Mouse (Mus musculus) liver, postnatal 0 days (tissue): ENCODE measurements around the gene Dlg2. TPM values are rescaled to one million over a fixed set of nuclear protein-coding genes. Genes with fewer than 3 reads are reported as not detected.

Experiments used
- ATAC-seq: fragments of 200-750 bp; cut with Nextera tagmentation; 2 replicates; pipeline ENCODE4 v1.8.0; 2017; ENCODE audit warnings: mild to moderate bottlenecking, moderate library complexity
- DNase-seq: peaks from one replicate; pipeline ENCODE4 v3.0.0-alpha.2; 2016
- H3K27ac ChIP-seq: fragments of 300-500 bp; sonication (generic); 2 replicates; pipeline ENCODE4 v1.5.1; 2014; ENCODE audit warnings: antibody characterized with exemption, moderate library complexity, mild to moderate bottlenecking, low read depth
- H3K27me3 ChIP-seq: fragments of 300-500 bp; sonication (generic); 2 replicates; pipeline ENCODE4 v1.6.1; 2014; ENCODE audit warnings: low read length, control low read depth, mixed read lengths; ENCODE audit not compliant: insufficient read depth
- H3K36me3 ChIP-seq: fragments of 300-500 bp; sonication (generic); replicated peaks from 2 replicates; pipeline ENCODE4 v1.6.1; 2014; ENCODE audit warnings: mild to moderate bottlenecking, control low read depth, low read length, moderate library complexity, mixed read lengths; ENCODE audit not compliant: insufficient read depth
- H3K4me1 ChIP-seq: fragments of 300-500 bp; sonication (generic); 2 replicates; pipeline ENCODE4 v1.6.1; 2014; ENCODE audit warnings: antibody characterized with exemption, mild to moderate bottlenecking, control low read depth; ENCODE audit not compliant: insufficient read depth
- H3K4me2 ChIP-seq: fragments of 300-500 bp; sonication (generic); 2 replicates; pipeline ENCODE4 v1.6.1; 2014; ENCODE audit warnings: low read depth, mild to moderate bottlenecking, low read length, moderate library complexity, mixed read lengths
- H3K4me3 ChIP-seq: fragments of 300-500 bp; sonication (generic); 2 replicates; pipeline ENCODE4 v1.5.1; 2014; ENCODE audit warnings: low read depth, low read length
- H3K9ac ChIP-seq: fragments of 300-500 bp; sonication (generic); replicated peaks from 2 replicates; pipeline ENCODE4 v1.6.1; 2014; ENCODE audit warnings: mild to moderate bottlenecking, moderate library complexity
- H3K9me3 ChIP-seq: fragments of 300-500 bp; sonication (generic); 2 replicates; pipeline ENCODE4 v1.6.1; 2016; ENCODE audit warnings: mild to moderate bottlenecking, control low read depth, low read length, mixed read lengths
- CTCF ChIP-seq: sonication (generic); IDR thresholded peaks from 2 replicates; pipeline ENCODE4 v1.5.1; 2016; ENCODE audit warnings: antibody characterized with exemption, low read depth
- EP300 ChIP-seq: IDR thresholded peaks from 2 replicates; pipeline ENCODE4 v1.6.1; 2016; ENCODE audit warnings: antibody characterized with exemption, low read depth, mild to moderate bottlenecking
- WGBS: fragments of 180-500 bp; shearing (Covaris S2); extraction: QIAGEN DNeasy Blood & Tissue Kit; methylation state at CpG from one replicate; pipeline ENCODE4 v1.1.7; 2014; ENCODE audit not compliant: insufficient replicate concordance; 5-methylcytosine and 5-hydroxymethylcytosine counted together
- polyA plus RNA-seq: library from polyadenylated mRNA; unstranded; fragments of >200 nt; fragmentation: Nextera tagmentation; extraction: Ambion mirVana; gene quantifications from 2 replicates; pipeline ENCODE4 v1.2.1, GENCODE M21; 2015

The Dlg2 gene
- polyA plus RNA-seq, 1 experiment from 2014 or later: 0.41 TPM

DNA sequence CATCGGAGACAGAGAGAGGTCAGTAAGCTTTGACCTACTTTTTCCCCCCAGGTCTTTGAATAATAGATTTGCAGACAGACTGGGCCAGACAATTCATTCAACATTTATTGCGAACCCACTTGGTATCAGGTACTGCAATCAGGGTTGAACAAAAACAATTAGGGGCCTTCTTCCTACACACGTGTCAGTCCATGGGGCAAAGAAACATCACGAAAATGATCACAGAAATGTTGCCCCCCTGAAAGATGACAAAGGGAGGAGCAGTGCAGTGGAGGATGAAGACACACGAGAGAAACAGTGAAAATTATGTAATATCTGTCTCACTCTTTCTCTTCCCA, 966.9 kb downstream of the Dlg2 start:
- TF ChIP-seq EP300: no peak
- no peak for TF ChIP-seq CTCF
- Histone ChIP-seq H3K9me3 (no peaks in the 10 kb centered on the region), H3K27ac (no peak overlapping the region), H3K4me1 (no peaks in the 10 kb centered on the region), H3K9ac (no peak overlapping the region), H3K36me3 (no peaks in the 10 kb centered on the region), H3K27me3 (no peaks in the 10 kb centered on the region), H3K4me2 (no peak overlapping the region), H3K4me3 (no peak overlapping the region)
- 70% methylated on average over 5 of the region's 5 CpGs for WGBS
- DNase-seq (no peak), ATAC-seq (no peak)

DNA sequence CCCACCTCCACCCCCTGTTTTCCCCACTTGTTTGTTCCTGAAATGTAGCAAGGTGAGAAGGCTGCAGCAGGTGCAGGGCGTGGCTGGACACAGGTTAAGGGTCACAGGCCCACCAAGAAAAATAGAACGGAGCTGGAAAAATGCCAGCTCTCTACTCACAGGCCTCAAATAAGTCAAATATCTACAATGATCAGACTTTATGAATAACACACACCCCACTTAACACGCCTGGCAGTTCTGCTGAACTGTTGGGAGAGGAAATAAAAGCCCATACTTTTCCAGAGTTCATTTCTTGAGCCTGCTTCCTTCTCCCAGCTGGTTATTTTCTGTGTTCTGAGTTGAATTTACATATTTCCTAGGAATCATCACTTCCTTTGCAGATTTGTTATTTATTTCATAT, 967.4 kb downstream of the Dlg2 start:
- ATAC-seq (no peak), DNase-seq (no peak)
- Histone ChIP-seq H3K27ac (no peak overlapping the region), H3K36me3 (no peaks in the 10 kb centered on the region), H3K9me3 (no peaks in the 10 kb centered on the region), H3K4me2 (no peak overlapping the region), H3K4me3 (no peak overlapping the region), H3K27me3 (no peaks in the 10 kb centered on the region), H3K9ac (no peak overlapping the region), H3K4me1 (no peaks in the 10 kb centered on the region)
- TF ChIP-seq CTCF: no peak
- no peak for TF ChIP-seq EP300
- 64% methylated on average over 3 of the region's 3 CpGs for WGBS

DNA sequence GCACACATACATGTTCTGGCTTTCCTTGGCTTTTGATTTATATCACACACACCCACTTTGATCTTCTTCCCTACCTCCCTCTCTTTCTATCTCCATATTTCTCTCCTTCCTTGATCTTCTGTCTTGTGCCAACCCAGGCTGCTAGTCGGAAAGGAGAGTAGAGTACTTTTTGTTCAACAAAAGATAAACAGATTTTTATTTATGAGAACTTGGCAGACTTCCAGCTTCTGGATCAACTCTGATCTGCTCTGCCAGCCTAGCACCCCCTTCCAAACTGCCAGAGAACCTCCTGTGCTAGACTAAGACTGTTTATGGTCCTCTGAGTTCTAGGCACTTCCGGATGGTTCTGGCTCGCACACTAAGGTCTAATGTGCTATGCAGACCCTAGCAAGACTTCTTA, 968.3 kb downstream of the Dlg2 start:
- no peak overlapping the region for H3K4me2 ChIP-seq
- H3K27ac ChIP-seq: no peak overlapping the region
- no peaks in the 10 kb centered on the region for H3K9me3 ChIP-seq
- 76% methylated on average over 3 of the region's 3 CpGs for WGBS
- no peak overlapping the region for H3K9ac ChIP-seq
- ATAC-seq: no peak
- H3K4me3 ChIP-seq: no peak overlapping the region
- DNase-seq: no peak
- no peaks in the 10 kb centered on the region for H3K27me3 ChIP-seq
- H3K4me1 ChIP-seq: no peaks in the 10 kb centered on the region
- H3K36me3 ChIP-seq: no peaks in the 10 kb centered on the region
- TF ChIP-seq EP300: no peak
- TF ChIP-seq CTCF: no peak

DNA sequence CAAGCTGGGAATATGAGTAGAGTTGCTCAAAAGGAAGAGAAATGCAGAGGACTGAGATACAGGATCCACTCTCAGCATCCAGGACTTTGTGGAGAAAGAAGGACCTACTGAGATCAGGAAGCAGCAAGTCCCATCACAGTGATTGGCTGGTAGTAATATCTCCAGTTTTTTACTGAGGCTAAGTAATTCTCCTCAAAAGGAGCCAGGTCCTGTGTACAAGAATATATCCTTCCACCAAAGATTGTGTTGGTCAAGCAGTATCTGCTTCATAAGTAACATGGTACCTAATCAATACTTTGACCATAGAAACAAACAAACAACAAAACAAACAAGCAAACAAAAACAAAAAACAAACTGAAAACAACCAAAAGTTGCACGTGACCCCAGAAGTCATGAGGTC, 980.3 kb downstream of the Dlg2 start:
- TF ChIP-seq CTCF (no peak), EP300 (no peak)
- ATAC-seq (no peak), DNase-seq (no peak)
- Histone ChIP-seq H3K4me3 (no peak overlapping the region), H3K9me3 (no peaks in the 10 kb centered on the region), H3K4me1 (no peaks in the 10 kb centered on the region), H3K9ac (no peak overlapping the region), H3K27ac (no peak overlapping the region), H3K4me2 (no peak overlapping the region), H3K36me3 (no peaks in the 10 kb centered on the region), H3K27me3 (no peaks in the 10 kb centered on the region)
- 5% methylated on average over 1 of the region's 1 CpGs for WGBS

DNA sequence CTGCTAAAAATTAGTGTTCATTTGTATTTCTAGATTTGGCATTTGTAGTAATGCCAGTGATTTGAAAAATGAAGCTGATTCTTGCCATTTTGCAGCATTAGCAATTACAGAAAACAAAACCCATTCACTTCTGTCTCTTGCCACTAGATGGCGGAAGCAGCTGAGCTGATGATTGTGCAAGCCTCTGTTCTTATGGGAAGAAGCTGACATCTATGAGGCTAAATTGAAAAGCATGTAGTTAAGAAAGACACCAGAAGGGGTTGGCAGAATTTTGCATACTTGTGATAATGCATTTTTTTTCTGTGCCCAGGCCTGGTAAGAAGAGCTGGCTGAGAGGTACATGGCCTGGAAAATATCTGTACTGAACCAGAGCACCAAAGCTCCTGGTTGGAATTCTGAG, 980.7 kb downstream of the Dlg2 start:
- H3K4me1 ChIP-seq: no peaks in the 10 kb centered on the region
- no peak for TF ChIP-seq EP300
- TF ChIP-seq CTCF: peak; percentile 91
- ATAC-seq (0 out of 2 replicates have a peak, but pooled peaks have one; percentile 21), DNase-seq (peak; percentile 45)
- H3K9ac ChIP-seq: no peak overlapping the region
- H3K27me3 ChIP-seq: no peaks in the 10 kb centered on the region
- H3K36me3 ChIP-seq: no peaks in the 10 kb centered on the region
- no peak overlapping the region for H3K27ac ChIP-seq
- no peak overlapping the region for H3K4me3 ChIP-seq
- no peaks in the 10 kb centered on the region for H3K9me3 ChIP-seq
- H3K4me2 ChIP-seq: no peak overlapping the region
- 3% methylated on average over 1 of the region's 1 CpGs for WGBS

DNA sequence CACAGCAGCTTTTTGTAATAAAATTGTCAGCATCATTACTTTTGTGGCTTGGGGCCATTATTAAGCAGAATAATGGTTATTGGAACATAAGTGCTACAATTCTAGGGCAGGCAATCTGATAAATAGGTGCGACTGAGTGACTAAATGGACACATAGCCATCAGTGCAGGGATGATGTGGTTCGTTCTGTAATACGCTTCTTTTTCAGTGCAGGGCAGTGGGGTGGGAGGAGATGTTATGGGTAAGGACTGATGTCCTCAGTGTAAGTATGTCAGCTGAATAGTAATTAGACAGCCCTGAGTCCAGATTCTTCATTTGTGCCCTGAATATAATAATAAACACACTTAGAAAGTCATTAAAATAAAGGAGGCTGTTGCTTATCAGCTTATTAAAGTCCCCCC, 984.9 kb downstream of the Dlg2 start:
- no peaks in the 10 kb centered on the region for H3K9me3 ChIP-seq
- no peaks in the 10 kb centered on the region for H3K36me3 ChIP-seq
- H3K4me3 ChIP-seq: no peak overlapping the region
- WGBS: 79% methylated on average over 3 of the region's 3 CpGs
- no peak overlapping the region for H3K4me2 ChIP-seq
- no peak for DNase-seq
- no peak overlapping the region for H3K27ac ChIP-seq
- no peaks in the 10 kb centered on the region for H3K4me1 ChIP-seq
- no peak overlapping the region for H3K9ac ChIP-seq
- no peaks in the 10 kb centered on the region for H3K27me3 ChIP-seq
- no peak for ATAC-seq
- no peak for TF ChIP-seq CTCF
- TF ChIP-seq EP300: no peak

DNA sequence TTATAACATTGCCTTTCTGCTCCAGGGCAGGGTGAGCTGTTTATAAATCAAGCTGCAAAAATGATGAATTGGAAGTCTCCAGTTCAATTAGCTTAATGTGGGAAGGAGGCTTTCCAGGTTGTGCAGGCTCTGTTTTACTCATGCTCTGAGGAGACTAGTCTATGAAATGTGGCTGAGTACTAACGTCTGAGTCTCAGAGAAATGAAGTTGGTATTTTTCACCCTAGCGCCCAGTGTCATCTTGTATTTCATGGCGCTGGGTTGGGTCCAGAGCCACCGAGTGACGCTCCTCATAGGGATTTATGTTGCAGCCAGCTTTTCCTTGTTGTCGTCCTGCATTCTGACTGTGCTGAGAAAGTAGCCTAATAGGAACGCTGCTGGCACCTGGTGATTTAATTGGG, 986.8 kb downstream of the Dlg2 start:
- 70% methylated on average over 7 of the region's 7 CpGs for WGBS
- ATAC-seq: no peak
- TF ChIP-seq CTCF: no peak
- TF ChIP-seq EP300: no peak
- no peak for DNase-seq
- H3K27ac ChIP-seq: no peak overlapping the region
- H3K4me1 ChIP-seq: no peaks in the 10 kb centered on the region
- H3K4me3 ChIP-seq: no peak overlapping the region
- H3K36me3 ChIP-seq: no peaks in the 10 kb centered on the region
- H3K27me3 ChIP-seq: no peaks in the 10 kb centered on the region
- H3K4me2 ChIP-seq: no peak overlapping the region
- H3K9me3 ChIP-seq: no peaks in the 10 kb centered on the region
- H3K9ac ChIP-seq: no peak overlapping the region
